Mouse (Mus musculus) cerebellum, adult 8-10 months (tissue): ENCODE measurements around the gene Rab11fip3.
A peak's percentile ranks its signal among the peaks of the same experiment; 100 is the strongest.

ENCODE experiments used
- DNase-seq: peaks from one replicate; pipeline ENCODE4 v3.0.0; 2022

Gene Rab11fip3

DNA sequence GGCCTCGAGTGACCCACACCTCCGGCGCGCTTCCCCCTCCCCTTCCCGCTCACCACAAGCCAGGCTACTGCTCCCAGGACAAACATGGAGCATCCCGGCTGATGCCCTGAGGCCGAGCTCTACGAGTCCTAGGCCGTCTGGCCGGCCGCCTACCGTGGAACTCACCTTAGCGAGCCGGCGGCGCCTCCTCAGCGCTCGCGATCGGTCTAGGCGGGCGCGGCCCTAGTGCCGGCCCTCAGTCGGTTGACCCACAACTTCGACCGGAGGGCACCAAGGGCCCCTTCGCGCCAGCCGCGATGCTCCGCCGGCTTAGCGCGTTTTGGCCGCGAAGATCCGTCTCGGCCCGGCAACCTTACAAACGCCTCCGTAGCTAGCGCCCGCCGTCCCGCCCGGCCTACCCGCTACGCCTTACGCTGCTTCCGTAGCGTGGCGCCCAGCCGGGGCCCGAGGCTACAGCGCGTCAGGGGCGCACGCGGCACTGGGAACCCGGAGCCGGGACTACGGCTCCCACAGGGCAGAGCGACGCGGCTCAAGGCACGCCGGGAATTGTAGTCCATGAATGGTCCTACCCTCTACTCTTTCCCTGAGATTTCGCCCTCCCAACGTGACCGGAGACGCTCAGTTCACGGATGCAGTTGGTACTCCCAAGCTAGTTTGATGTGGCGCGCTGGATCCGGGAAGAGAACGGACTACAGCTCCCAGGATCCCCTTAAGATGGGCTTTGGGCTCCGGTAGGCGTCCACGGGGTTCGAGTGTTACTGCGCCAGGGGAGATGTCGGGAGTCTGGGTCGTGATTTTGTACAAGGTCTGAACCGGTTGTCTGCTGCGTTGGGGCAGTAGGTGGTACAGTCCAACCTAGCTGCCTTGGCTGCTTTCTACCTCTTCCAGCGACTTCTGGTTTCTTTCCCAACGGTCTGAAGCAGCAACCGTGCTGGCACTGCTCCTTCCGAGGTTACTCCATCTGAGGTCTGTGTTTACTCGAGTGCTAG is 83.8 kb downstream of the Rab11fip3 start, which contains the start of gene Capn15:
Capn15 (minus strand) TSS at position 491 of the 989 bp plus-strand sequence.
- peak; percentile 93 for DNase-seq

DNA sequence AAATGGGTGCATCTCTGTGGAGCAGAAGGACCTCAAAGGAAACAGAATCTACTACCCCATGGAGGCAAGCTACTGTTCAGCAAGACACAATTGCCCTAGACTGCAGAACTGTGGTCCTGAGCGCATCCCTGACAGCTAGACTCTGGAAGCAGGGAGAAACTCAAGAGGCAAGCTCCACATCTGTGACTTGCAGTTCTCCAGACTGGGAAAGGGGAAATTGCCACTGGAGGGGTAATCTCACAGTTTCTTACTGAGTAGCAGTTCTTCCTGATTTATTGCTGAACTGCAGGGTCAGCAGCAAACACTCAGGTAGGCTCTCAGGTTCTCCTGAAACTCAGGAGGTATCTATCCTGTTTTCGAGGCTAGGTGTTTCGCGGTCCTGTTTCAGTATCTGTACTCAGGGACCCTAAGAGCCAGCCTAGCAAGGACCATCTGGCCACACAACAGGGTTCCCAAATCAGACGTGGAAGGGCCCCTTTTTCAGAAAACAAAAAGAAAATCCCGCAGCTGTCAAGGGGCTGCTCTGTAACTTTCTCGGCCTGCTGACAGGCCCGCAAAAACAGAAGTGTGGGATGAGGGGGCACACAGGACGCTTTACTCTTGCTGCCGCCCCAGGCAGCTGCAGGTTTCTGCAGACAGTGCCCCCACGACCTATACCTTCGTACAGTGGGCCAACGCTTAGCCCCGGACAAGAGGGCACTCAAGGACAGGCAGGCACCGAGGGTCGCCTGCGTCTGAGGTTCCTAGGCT is 84.6 kb downstream of the Rab11fip3 start:
- DNase-seq, result no peak

DNA sequence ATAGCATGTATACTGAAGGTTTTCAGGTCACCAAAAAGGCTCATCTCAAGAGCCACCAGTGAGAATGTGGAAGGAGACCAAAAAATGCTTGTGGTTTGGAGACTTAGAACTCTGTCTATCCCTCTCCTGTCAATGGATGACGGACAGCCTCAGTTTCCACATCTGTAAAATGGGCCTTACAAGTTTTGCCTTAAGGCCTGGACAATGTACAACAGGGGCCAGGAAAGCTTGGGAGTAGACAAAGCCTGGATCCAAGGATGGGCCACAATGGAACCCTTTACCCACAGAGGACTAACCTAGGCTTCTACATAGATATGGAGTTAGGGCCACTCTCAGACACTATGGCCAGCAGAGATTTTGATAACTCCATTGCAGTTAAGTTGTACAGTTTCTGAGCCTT is 85.3 kb downstream of the Rab11fip3 start:
- peak; percentile 25 for DNase-seq

DNA sequence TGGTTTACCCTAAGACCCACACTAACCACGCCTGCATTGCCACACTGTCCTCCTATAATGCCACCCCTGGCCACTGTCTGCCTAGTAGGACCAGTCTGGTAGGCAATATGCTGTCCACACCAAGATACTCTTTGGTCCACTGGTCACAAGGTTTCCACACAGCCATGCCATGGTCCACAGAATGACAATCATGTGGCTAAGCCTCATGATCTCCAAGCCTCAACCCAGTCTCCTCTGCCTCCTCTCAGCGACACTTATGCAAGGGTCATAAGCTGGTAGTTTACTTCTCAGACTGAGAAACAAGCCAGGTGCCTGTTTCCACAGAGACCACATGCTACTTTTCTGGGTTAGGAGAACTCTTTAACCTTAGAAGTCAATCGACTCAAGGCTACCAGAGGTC is 86.4 kb downstream of the Rab11fip3 start:
- DNase-seq, result peak; percentile 23

DNA sequence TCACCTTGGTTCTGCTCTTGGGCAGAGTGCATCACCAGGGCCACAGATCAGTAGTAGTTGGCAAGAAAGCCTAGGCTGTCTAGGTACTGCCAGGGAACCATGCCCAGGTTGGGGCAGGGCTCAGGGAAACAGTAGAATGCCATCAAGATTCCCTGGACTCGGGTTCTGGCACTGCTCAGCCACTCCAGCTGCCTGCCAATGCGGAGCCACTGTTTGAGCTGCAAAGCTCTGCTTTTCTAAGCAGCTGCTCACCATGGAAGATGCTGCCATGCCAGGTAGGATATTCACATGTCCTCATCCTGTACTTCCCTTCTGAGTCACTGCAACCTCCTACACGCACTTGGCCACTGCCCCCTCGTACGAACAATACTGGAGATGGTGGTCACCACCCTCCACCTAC is 88.5 kb downstream of the Rab11fip3 start:
- peak; percentile 60 for DNase-seq

DNA sequence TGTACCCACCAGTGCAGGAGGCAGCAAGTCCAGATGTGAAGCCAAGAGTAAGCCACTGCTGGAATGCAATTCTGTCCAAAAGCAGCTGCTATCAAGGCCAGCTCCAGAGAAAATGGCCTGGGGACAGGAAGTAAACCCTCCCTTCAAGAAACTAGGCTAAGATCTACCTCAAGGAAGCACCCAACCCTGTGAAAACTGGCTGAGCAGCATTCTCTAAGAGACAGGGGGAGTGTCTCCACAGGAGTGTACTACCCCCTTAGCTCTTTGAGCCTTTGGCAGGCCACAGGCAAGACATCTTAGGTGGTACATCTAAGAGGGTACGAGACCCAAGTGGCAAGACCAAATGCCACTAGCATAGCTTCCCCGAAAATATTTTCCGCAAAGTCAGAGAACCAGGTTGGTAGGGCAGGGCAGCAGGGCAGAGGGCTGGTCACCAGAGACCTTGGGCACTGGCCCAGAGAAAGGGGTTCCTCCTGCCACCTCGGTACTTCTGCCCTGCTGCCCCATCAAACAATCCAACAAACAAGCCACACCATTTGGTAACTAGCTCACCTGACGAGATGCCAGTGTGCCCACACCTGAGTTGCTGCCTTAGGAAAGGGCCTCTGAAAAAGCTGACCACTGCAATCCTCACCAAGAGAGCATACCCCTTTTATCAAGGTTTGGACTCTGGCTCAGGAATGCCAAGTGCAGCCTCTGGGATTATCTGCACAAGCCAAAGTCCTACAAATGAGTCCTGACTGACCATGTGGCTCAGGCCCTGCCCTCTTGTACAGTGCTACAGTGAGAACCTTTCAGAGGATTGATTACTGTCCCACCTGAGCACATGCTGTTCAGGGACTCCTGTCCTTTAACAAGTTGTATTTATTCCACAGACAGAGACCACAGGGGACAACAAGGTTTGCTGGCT is 89.3 kb downstream of the Rab11fip3 start:
- peak; percentile 26 for DNase-seq

DNA sequence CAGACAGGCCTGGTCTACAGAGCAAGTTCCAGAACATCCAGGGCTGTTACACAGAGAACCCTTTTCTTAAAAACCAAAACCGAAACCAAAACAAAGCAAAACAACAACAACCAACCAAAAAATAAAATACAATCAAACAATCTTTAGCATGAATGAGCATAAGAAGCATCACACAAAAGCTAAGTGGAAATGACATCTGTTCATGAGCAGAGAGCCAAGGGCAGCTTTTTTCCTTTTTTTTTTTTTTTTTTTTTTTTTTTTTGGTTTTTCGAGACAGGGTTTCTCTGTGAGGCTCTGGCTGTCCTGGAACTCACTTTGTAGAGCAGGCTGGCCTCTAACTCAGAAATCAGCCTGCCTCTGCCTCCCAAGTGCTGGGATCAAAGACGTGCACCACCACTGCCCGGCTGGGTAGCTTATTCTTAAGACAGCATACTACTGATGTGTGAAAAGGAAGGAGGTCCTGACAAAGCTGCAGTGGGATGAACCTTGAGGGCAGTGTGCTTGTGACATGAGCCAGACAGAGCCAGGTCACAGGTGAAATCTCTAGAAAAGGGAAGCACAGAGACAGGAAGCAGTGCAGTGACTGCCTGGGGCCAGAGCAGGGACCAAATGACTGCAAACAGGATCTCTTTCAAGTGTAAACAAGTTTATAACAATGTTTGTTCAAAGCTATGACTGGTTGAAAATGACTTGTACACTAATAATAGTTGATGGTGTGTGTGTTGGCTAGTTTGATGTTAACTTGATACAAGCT is 98.2 kb downstream of the Rab11fip3 start:
- DNase-seq, result no peak

DNA sequence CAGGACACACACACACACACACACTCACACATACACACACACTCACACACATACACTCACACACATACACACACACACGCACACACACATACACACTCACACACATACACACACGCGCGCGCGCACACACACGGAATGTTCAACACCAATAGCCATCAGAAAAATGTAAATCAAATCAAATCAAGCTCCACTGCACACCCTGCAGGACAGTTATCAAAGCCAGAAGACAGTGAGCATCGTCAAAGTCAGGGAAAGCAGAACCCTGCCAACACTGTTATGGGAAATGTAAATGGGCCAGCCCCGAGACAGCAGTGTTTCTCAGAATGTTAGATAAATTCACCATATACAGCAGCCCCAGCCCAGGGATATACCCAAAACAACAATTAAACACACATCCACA is 98.9 kb downstream of the Rab11fip3 start:
- no peak for DNase-seq

DNA sequence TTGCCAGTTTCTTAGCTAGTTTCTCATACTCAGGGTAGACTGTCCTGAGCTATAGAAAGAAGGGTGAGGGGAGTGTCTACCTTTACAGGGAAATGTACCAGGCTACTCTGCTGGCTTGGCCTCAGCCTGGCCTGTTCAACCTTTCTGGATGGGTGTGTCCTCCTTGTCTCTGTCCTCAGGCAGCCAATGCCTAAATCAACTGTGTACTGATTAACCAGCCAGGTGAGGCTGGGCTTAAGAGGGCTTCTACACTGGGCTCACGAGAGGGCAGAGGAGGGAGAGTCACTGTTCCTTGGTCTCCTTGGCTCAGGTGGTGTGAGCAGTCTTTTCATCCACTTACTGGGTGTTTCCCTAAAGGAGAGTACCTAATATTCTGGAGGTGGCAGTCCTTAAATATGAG is 101.2 kb downstream of the Rab11fip3 start:
- no peak for DNase-seq

DNA sequence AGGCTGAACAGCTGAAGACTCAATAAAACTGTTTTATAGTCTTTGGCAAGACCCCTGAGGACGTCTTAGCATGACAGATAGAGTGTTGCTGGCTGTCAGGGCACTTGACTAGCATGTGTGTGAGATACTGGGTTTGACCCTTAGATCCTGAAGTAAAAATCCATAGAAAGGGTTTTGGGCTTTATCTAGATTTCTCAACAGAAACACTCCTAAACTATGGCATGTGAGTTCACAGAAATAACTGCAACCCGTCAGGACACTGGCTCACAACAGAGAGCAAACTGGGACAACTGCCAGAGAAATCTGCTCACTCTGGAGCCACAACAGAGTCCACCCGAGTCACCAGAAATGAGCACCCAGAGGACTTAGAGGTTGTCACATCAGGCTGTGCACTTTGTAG is 101.7 kb downstream of the Rab11fip3 start:
- no peak for DNase-seq

DNA sequence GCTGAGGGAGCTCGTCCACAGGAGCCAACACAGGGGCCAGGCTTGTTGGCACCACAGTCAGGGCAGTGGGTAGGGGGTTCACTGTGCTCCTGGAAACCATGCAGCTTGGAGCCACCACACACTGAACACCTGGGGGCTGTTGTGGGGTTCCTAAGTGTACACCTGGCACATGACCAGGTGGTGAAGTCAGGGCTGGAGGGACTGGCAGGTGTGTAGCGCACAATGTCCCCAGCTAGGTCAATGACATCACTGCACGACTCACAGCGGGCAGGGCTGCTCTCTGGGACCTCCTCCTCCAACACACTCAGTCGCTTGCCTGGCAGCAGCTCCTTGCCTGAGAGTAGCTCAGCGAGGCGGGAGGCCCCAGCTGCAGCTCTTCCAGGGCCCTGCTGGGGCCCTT is 105.1 kb downstream of the Rab11fip3 start:
- DNase-seq, result no peak

DNA sequence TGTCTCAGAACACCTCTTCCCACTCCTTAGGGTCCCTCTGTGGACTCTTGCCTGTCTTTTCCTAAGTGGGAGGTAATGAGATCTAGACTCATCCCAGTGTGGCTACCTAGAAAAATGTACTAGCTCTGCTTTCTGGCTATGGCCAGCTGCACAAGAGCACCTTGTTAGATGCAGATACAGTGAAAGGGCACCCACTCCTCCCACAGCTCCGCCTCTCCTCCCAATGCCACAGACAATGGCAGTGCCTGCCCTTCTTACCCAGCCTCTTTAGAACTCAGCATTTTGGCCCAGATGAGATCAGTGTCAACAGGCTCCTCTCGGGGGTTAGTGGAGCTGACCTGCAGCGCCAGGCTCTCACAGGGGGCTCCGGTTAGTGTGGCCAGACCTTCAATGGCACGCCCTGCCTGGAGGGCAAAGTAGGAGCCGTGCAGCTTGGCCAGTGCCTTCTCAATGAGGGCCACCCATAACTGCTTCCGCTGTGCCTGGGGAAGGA is 106.9 kb downstream of the Rab11fip3 start:
- DNase-seq, result no peak

DNA sequence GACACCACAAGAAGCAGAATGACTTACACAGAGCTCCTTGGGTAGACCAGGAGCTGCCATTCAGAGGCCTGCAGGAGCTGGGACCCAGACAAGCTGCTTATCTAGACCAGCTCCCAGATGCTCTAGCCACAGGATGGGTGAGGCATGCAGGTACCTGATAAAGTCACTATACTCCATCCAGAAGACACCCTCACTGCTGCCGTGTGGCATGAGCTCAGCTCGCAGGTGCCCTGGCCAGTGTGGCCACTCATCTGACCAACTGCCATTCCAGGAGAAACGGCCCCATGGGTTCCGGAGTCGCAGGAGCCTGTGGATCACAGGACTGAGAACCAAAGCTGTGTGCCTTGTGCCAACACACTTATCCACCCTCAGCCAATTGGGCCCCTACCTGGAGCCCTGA is 107.8 kb downstream of the Rab11fip3 start:
- DNase-seq, result no peak

DNA sequence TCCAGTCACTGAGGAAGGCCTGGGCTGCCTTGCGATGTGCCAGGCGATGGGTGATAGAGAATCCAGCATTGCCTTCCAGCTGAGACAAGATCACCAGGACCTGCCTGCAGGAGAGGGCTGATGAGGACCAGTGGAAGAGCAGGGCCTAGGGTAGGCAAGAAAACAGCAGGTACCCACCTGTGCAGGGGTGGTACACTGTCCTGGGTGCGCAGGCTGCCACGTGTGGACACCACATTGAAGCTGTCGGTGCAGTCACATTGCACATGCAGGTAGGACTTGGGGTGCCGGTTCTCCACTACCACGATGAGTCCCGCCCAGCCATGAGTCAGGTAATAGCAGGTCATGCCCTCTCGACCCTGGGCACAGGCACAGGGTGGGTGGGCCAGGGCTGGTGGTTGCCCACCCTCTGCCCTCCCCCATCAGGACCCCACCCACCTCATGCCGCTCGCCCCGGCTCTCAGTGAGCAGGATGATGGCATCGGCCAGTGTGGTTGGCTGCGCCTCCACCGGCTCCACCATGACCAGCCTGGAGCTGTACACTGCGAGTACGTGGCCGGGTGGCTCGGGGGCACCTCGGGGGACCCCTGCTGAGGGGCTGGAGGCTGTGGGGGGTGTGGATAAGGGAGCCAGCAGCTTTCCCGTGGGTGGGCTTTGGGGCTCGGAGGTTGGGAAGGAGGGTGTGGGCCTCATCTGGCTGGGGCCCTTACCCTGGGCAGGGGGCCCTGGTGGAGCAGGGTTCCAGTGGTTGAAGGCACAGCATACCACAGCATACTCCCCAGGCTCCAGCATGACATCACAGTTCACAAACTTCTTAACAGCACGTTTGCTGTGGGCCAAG is 109.5 kb downstream of the Rab11fip3 start:
- no peak for DNase-seq

DNA sequence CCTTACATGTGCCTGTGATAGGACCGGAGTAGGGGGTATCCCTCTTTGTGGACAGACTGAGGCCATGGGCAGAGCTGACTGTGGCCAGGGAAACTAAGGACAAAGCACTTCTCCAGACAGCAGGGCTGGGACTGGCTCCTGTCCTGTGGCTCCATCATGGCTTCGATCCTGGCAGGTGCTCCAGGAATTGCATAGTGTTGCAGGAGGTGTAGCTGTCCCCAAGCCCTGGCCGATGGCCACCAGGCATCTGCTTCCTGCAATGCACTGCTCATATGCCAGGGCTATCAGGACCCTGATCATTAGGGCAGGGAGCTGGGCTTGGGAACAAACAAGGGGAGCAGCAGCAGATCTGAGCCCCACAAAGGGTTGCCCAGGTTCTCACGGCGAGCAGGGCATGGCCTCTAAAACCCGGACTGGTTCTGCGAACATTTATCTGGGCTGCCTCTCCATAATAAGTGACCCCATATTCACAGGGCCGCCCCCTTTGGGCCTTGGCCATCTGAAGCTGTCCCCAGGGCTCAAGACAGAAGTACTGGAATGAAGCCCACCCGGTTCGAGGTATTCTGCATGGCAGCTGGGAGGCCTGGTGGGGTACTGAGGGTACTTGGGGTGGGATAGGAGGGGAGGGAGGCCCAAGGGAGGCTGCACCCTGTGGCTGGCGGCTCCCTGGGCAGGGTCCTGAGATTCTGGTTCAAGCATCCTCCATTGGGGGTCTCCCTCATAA is 110.4 kb downstream of the Rab11fip3 start:
- no peak for DNase-seq

DNA sequence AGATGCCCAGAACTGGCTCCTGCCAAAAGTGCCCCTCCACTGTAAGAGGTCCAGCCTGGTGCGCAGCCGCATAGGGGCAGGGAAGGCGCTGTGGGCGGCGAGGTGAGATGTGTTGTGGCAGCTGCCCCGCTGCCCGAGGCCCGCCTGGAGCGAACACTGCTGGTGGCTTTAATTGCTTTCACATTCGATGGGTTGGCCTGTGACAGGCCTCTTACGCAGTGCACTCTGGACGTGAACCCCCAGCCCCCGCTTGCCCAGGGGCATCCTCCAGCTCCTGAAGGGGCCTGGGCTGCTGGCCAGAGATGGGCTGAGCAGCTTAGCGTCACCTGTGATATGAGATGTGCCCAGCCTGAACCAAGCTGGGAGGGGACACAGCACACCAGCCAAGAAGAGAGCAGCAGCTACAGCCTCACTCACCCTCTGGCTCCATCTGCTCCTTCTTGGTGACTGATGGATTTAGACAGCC is 111.7 kb downstream of the Rab11fip3 start:
- DNase-seq, result no peak

DNA sequence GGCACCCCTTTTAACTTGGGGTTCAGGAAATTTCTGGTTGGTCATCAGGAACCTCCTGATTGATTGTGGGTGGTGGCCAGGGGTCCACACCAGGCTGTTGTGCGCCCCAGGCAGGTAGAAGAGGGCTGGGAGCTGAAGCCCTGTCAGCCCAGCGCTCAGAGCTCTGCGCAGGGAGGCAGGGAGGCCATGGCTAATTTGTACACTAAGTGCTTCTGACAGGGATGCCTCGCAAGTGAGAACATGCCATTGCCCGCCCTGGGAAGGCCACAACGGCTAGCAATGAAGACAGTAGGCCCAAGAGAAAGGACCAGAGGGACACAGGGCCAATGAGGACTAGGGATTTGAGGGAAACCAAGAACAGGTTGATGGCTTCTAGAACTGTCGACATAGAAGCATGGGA is 112.7 kb downstream of the Rab11fip3 start:
- DNase-seq, result no peak

DNA sequence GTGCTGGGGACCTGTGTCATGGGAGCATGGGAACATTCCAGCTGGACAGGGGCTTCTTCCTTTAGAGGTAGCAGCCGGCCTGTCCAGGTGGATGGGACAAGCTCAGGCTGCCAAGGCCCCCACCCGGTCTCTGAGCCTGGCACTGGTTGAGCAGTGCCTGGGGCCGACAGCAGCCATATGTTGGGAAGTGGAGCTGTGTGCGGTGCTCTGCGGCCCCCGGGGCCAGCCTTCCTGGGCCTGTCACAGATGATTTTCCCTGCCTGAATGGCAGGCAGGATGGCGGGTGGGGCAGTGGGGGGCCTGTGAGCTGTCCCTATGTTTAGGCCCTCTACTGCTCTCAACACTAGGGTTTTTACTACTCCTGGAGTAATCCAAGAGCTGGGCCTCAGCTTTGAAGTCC is 113.2 kb downstream of the Rab11fip3 start:
- peak; percentile 84 for DNase-seq

DNA sequence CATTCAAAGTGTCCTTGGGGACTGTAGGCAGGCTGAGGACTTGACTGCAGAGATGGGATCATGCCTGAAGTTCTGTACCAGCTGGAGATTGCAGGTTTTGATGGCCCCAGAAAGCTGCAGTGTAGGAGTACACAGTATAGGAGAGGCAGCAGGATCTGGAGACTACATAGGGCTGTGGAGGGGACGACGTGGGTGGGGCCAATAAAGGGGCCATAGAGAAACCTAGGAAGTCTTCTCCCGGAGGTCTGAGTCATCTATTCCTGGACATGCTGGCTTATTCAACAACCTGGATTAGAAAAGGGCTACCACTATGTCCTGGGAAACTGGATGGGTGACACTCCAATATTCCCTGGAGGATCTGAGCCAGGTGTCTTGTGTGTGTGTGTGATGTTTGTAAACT is 113.6 kb downstream of the Rab11fip3 start:
- DNase-seq, result no peak

DNA sequence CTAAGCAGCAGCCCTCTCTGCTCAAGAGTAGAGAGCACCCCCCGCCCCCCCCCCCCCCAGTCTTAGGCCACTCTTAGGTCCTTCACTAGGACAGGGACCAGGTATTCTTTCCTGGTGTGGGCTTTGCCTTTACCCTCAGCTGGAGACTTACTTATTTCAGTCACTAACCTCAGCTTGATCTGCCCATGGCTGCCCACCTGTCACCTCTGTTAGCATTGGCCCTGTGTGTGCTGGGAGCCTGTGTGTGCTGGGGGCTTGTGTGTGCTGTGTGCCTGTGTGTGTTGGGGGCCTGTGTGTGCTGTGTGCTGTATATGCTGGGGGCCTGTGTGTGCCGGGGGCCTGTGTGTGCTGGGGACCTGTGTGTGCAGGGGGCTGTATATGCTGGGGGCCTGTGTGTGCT is 114.7 kb downstream of the Rab11fip3 start:
- DNase-seq, result no peak
